Mouse (Mus musculus): ENCODE measurements around the gene Helz. TPM values are rescaled to one million over a fixed set of nuclear protein-coding genes. Genes with fewer than 3 reads are reported as not detected.
"Not testable (repeated sequence)": the region's sequence is repeated elsewhere in the genome, so short reads cannot be mapped to it uniquely, and the experiment has no call there.

The Helz gene
- total RNA-seq (2021): 10 to 100 TPM; 16.2 to 21.1 TPM
- long read RNA-seq, experiment 1, partial matches to known transcripts: 0 of 1 reads
- long read RNA-seq, experiment 1, other reads (novel, unspliced or antisense): 1 of 1 reads
- long read RNA-seq, experiment 2, full-length matches to known transcripts: 3 of 6 reads
- long read RNA-seq, experiment 2, partial matches to known transcripts: 0 of 6 reads
- long read RNA-seq, experiment 2, other reads (novel, unspliced or antisense): 3 of 6 reads

GRCm38 (mm10) chr11:107547351-107548203 lies at the start of gene Helz:
TSS of gene Helz (plus strand) at chr11:107547930.
- Histone ChIP-seq H3K27ac (peak within 1 kb of the TSS; percentile 89), H3K4me3 (peak within 1 kb of the TSS; percentile 92)
- no peak for TF ChIP-seq CTCF (IDR thresholded peaks at IDR 0.05)
- DNase-seq: peak; percentile 78
- intact Hi-C loops (cut with DNase I): no loop called here

DNA sequence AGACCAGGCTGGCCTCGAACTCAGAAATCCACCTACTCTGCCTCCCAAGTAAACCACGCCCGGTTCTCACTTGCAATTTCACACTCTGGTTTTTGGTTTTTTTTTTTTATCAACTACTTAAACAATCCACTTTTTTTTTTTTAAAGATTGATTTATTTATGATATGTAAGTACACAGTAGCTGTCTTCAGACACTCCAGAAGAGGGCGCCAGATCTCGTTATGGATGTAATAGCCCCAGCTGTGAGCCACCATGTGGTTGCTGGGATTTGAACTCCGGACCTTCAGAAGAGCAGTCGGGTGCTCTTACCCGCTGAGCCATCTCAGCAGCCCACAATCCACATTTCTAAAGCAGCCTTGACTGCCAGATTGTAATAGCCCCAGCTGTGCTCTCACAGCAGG lies 44.9 kb upstream of the Helz start:
- no peak overlapping the region for H3K27ac ChIP-seq
- intact Hi-C loops (cut with DNase I): no loop called here
- DNase-seq: no peak
- TF ChIP-seq CTCF (IDR thresholded peaks at IDR 0.05): peak; percentile 29
- no peak overlapping the region for H3K4me3 ChIP-seq

GRCm38 (mm10) chr11:107504364-107504763 lies 43.4 kb upstream of the Helz start:
- H3K4me3 ChIP-seq; H3K27ac ChIP-seq; DNase-seq; intact Hi-C loops (cut with DNase I): not testable (repeated sequence)

GRCm38 (mm10) chr11:107506260-107506659 lies 41.5 kb upstream of the Helz start:
- Histone ChIP-seq H3K4me3 (no peak overlapping the region), H3K27ac (no peak overlapping the region)
- DNase-seq: no peak
- TF ChIP-seq CTCF (IDR thresholded peaks at IDR 0.05): peak; percentile 45
- intact Hi-C loops (cut with DNase I): no loop called here

DNA sequence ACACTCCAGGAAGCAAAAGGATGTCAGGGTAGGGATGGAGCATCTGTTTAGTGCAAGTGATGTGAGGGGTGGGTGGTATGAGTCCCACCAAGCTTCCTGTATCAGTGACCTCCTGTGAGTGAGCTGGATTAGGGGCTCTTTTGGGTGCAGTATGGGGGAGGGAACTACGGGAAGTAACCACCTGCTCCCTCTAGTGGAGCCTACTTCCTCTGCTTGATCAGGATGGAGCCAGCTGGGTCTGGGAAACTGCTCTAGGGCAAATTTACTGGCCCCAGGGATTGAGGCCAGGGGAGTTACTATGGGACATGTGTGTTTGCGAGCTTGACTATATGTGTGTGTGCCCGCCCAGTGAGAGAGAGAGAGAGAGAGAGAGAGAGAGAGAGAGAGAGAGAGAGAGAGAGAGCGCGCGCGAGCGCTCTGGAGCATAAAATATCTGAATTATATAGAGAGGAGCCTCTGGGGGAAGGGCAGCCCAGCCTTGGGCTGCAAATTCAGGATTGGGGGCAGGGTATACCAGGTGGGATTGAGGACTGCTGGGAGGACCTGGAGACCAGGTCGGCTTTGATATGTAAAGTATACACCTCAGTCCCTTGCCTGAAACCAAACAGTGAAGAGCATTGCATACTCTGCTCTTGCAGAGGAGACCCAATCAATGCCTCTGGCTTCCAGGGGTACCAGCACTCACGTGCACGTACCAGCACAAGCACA lies 37.9 kb upstream of the Helz start:
- TF ChIP-seq CTCF (IDR thresholded peaks at IDR 0.05): peak; percentile 28
- no peak overlapping the region for H3K4me3 ChIP-seq
- intact Hi-C loops (cut with DNase I): loop anchor here (5.0 kb wide), 1 partner anchor 83 kb away; no protein-coding TSS in a partner anchor
- no peak overlapping the region for H3K27ac ChIP-seq
- no peak for DNase-seq

- no peak for TF ChIP-seq CTCF (IDR thresholded peaks at IDR 0.05)
- peak; percentile 52 for DNase-seq
- intact Hi-C loops (cut with DNase I): loop anchor here (5.0 kb wide), 1 partner anchor 82 kb away; no protein-coding TSS in a partner anchor
- H3K27ac ChIP-seq: 0 out of 2 replicates have a peak overlapping the region, but pooled peaks have one; percentile 28
- H3K4me3 ChIP-seq: peak overlapping the region; percentile 54
These were observed 37.1 kb upstream of the Helz start for GRCm38 (mm10) chr11:107510362-107511269.

- intact Hi-C loops (cut with DNase I): loop anchor here (2.0 to 5.0 kb wide), 2 partner anchors 80 to 341 kb away; no protein-coding TSS in a partner anchor
- not testable (repeated sequence) for H3K4me3 ChIP-seq, H3K27ac ChIP-seq
- peak; percentile 67 for DNase-seq
- peak; percentile 85 for TF ChIP-seq CTCF (IDR thresholded peaks at IDR 0.05)
These were observed 35.8 kb upstream of the Helz start for GRCm38 (mm10) chr11:107511954-107512353.

GRCm38 (mm10) chr11:107513047-107513446 lies 34.7 kb upstream of the Helz start:
- Histone ChIP-seq H3K4me3 (no peak overlapping the region), H3K27ac (no peak overlapping the region)
- intact Hi-C loops (cut with DNase I): loop anchor here (2.0 to 5.0 kb wide), 2 partner anchors 79 to 340 kb away; no protein-coding TSS in a partner anchor
- peak; percentile 27 for DNase-seq
- TF ChIP-seq CTCF (IDR thresholded peaks at IDR 0.05): no peak

DNA sequence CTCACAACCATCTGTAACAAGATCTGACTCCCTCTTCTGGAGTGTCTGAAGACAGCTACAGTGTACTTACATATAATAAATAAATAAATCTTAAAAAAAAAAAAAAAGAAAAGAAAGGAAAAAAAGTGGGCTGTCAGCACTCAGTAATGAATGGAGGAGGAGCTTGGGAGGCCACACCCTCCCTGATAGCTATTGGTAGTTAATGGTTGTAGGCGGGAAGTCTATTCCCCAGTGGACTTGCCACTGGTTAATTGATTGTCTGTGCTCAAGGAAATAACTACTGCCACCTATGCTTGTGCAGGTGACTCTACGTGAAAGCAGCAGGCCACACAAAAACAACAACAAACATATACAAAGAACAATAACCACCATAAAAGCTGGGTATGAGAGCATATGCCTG lies 31.3 kb upstream of the Helz start:
- intact Hi-C loops (cut with DNase I): no loop called here
- H3K27ac ChIP-seq: no peak overlapping the region
- H3K4me3 ChIP-seq: no peak overlapping the region
- no peak for TF ChIP-seq CTCF (IDR thresholded peaks at IDR 0.05)
- DNase-seq: no peak

DNA sequence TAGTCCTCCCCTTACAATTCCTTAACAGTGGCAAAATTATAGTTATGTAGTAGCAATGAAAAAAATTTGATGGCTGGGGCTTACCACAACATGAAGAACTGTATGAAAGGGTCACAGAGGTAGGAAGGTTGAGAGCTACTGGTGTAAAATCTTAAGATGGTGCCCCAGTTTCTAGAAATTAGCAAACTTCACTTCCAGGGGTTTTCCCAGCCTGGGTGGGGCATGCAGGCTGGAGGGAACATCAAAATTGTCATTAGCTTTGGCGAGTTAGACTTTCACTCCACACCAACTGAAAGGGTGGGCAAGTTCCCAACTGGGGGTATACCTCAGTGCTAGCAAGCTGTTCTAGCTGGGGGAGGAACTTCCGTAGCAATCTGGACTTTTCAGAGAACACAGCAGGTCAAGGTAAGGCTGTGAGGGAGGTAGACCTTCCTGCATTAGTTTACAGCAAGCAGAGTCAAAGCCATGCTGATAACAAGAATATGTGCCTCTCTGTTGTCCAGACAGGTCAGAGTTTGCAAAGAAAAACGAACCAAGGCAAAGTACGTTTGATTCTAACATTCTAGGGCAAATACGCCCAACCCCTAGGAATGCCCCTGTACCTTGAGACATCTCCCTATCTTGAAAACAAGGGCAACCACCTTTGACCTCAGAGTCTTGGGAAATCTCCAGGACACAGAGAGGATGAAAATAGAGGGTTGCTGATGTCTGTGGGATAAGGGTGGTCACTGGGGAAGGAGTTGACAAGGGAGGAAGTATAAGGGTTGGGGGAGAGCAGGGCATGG lies 28.9 kb upstream of the Helz start:
- H3K27ac ChIP-seq: no peak overlapping the region
- H3K4me3 ChIP-seq: no peak overlapping the region
- intact Hi-C loops (cut with DNase I): no loop called here
- no peak for DNase-seq
- no peak for TF ChIP-seq CTCF (IDR thresholded peaks at IDR 0.05)

GRCm38 (mm10) chr11:107521153-107521552 lies 26.6 kb upstream of the Helz start:
- H3K27ac ChIP-seq: no peak overlapping the region
- H3K4me3 ChIP-seq: no peak overlapping the region
- DNase-seq: no peak
- TF ChIP-seq CTCF (IDR thresholded peaks at IDR 0.05): no peak
- intact Hi-C loops (cut with DNase I): no loop called here

Data from gastrocnemius, adult 2 months (tissue).